20 mouse cellular contexts compared by ENCODE assay signal in the genomic region with DNA sequence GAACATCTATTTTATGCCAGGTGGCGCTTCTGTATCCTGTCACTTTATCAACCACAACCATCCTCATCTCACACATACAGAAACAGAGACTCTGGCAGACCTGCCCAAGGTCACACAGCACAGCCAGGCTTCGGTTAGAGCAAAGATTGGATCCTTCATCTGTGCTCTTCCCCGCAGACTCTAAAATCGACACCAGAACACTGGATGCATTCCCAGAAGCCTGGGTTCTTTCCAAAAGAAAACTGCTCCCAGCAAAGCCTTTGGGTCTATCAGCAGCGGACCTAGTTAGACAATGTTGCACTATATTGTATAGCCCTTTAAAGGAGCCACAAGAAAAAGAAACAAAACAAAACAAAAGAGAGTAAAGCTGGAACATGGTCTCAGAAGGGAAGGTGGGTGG. TPM values are rescaled to one million over a fixed set of nuclear protein-coding genes. Genes with fewer than 3 reads are reported as not detected.
DNase-seq lines count a peak whose midpoint lies in the region; ATAC-seq and TF ChIP-seq lines count a peak whose summit lies in the region.
"Had no signal": no experiment of that assay in that cellular context is flagged by ENCODE, and none has a peak within 500 bp of the region (broad histone marks: within the 10 kb centered on the region; RNA-seq: fewer than 3 reads in every experiment).

No protein-coding gene starts in this region.

- no peaks in the 10 kb centered on the region for H3K36me3 ChIP-seq in forebrain, embryonic 16.5 days (ENCODE audit: control insufficient read depth, insufficient read depth)
- H3K36me3 ChIP-seq in forebrain, postnatal 0 days (ENCODE audit: insufficient read depth), result peaks cover 9% of the 10 kb centered on the region; the same call in 1 of the 2 replicates
- H3K36me3 ChIP-seq: hindbrain, embryonic 15.5 days; limb, embryonic 10.5 days had no signal

- H3K27ac ChIP-seq in forebrain, embryonic 16.5 days (ENCODE audit: low read length), result no peak overlapping the region
- H3K27ac ChIP-seq in forebrain, postnatal 0 days (ENCODE audit: low read depth, low read length), result no peak overlapping the region
- H3K27ac ChIP-seq: forebrain, embryonic 10.5 days; hindbrain, embryonic 15.5 days; kidney, postnatal 0 days; limb, embryonic 10.5 days; liver, embryonic 12.5 days had no signal

- H3K9ac ChIP-seq in forebrain, embryonic 16.5 days (replicated peaks; ENCODE audit: low read depth, low read length), result no peak overlapping the region
- no peak overlapping the region for H3K9ac ChIP-seq in forebrain, postnatal 0 days
- H3K9ac ChIP-seq: hindbrain, embryonic 15.5 days; liver, embryonic 12.5 days; lung, embryonic 14.5 days had no signal

- no peaks in the 10 kb centered on the region for H3K9me3 ChIP-seq in forebrain, embryonic 16.5 days (ENCODE audit: control insufficient read depth, low read length)
- no peaks in the 10 kb centered on the region for H3K9me3 ChIP-seq in forebrain, postnatal 0 days (ENCODE audit: low read length)
- H3K9me3 ChIP-seq: forebrain, embryonic 10.5 days; hindbrain, embryonic 15.5 days; limb, embryonic 10.5 days; liver, embryonic 12.5 days had no signal

- peak overlapping the region; percentile 4; the same call in 1 of the 2 replicates for H3K4me2 ChIP-seq in forebrain, embryonic 16.5 days (ENCODE audit: low read length)
- H3K4me2 ChIP-seq in forebrain, postnatal 0 days (ENCODE audit: low read depth), result no peak overlapping the region
- H3K4me2 ChIP-seq: hindbrain, embryonic 15.5 days; liver, embryonic 12.5 days; lung, embryonic 14.5 days had no signal

- H3K4me3 ChIP-seq in forebrain, embryonic 16.5 days (replicated peaks; ENCODE audit: low read length), result no peak overlapping the region
- H3K4me3 ChIP-seq in forebrain, postnatal 0 days (ENCODE audit: low read depth, low read length), result no peak overlapping the region
- H3K4me3 ChIP-seq: forebrain, embryonic 10.5 days; hindbrain, embryonic 15.5 days; limb, embryonic 10.5 days; liver, embryonic 12.5 days had no signal

- no peaks in the 10 kb centered on the region for H3K27me3 ChIP-seq in forebrain, embryonic 16.5 days (replicated peaks; ENCODE audit: control insufficient read depth, insufficient read depth, low read length)
- no peaks in the 10 kb centered on the region for H3K27me3 ChIP-seq in forebrain, postnatal 0 days (ENCODE audit: insufficient read depth, low read length)
- H3K27me3 ChIP-seq: hindbrain, embryonic 15.5 days had no signal

- ATAC-seq in forebrain, embryonic 16.5 days, result no peak
- ATAC-seq in forebrain, postnatal 0 days, result no peak
- ATAC-seq: liver, embryonic 12.5 days; midbrain, embryonic 16.5 days had no signal

- H3K4me1 ChIP-seq in forebrain, embryonic 16.5 days (replicated peaks; ENCODE audit: control insufficient read depth, insufficient read depth, low read length), result peaks cover 78% of the 10 kb centered on the region
- H3K4me1 ChIP-seq in forebrain, postnatal 0 days (ENCODE audit: insufficient read depth), result peaks cover 45% of the 10 kb centered on the region

- 65% methylated on average over 5 of the region's 5 CpGs for WGBS in forebrain, embryonic 16.5 days
- 59% methylated on average over 5 of the region's 5 CpGs for WGBS in forebrain, postnatal 0 days

- TF ChIP-seq CTCF in forebrain, postnatal 0 days (IDR thresholded peaks at IDR 0.05; ENCODE audit: low read depth), result no peak

- no peak for DNase-seq in forebrain, postnatal 0 days
- DNase-seq in right cerebral cortex, adult 18-20 months, result peak; percentile 53
- no peak for DNase-seq in right cerebral cortex, postnatal 4 days
- DNase-seq in induced T-regulatory cell, adult 2 months (ENCODE audit: low read depth), result peak; percentile 40
- no peak for DNase-seq in lung, adult 18-20 months
- no peak for DNase-seq in urinary bladder, adult 18-20 months (ENCODE audit: low spot score in 2 of 2)
- DNase-seq: adrenal gland, adult 8-10 months; B cell, adult 2 months; heart, postnatal 36 days; lung, embryonic 14.5 days; lung, postnatal 36 days; retina, postnatal 1 day; thymus, postnatal 25 days had no signal

RNA-seq across cellular contexts. Expression of gene Cotl1, which starts 5.1 kb away (rescaled TPM):
- polyA plus RNA-seq in forebrain, embryonic 16.5 days (2015; fragmentation: Nextera tagmentation; extraction: Ambion mirVana), result 119 and 147 TPM in 2 replicates
- total RNA-seq in forebrain, postnatal 0 days (2014; rRNA removed), result 177 and 224 TPM in 2 replicates
- 134 and 156 TPM in 2 replicates for polyA plus RNA-seq in forebrain, postnatal 0 days (2015; fragmentation: Nextera tagmentation; extraction: Ambion mirVana)

RNA-seq across cellular contexts. Expression of gene Klhl36, which starts 26.8 kb away (rescaled TPM):
- polyA plus RNA-seq in forebrain, embryonic 16.5 days (2015; fragmentation: Nextera tagmentation; extraction: Ambion mirVana), result 15.2 and 19.1 TPM in 2 replicates
- total RNA-seq in forebrain, postnatal 0 days (2014; rRNA removed), result 18.7 and 23.0 TPM in 2 replicates
- polyA plus RNA-seq in forebrain, postnatal 0 days (2015; fragmentation: Nextera tagmentation; extraction: Ambion mirVana), result 18.0 and 20.3 TPM in 2 replicates

RNA-seq across cellular contexts. Expression of gene Tldc1, which starts 57.1 kb away (rescaled TPM):
- 15.3 and 16.1 TPM in 2 replicates for polyA plus RNA-seq in forebrain, embryonic 16.5 days (2015; fragmentation: Nextera tagmentation; extraction: Ambion mirVana)
- 21.0 and 21.1 TPM in 2 replicates for total RNA-seq in forebrain, postnatal 0 days (2014; rRNA removed)
- polyA plus RNA-seq in forebrain, postnatal 0 days (2015; fragmentation: Nextera tagmentation; extraction: Ambion mirVana), result 6.8 and 9.4 TPM in 2 replicates

Comparison
In these comparisons a context has a peak if more than half of its experiments do, and no peak if none do; other contexts are left out.
1. DNase-seq: peak in right cerebral cortex, adult 18-20 months (single experiment) and induced T-regulatory cell, adult 2 months (single experiment); none in forebrain, postnatal 0 days (single experiment), right cerebral cortex, postnatal 4 days (single experiment), lung, adult 18-20 months (0 of 2) and urinary bladder, adult 18-20 months (0 of 2).